Mouse (Mus musculus): ENCODE results near the gene Olfr522.
"Not testable (repeated sequence)": the region's sequence is repeated elsewhere in the genome, so short reads cannot be mapped to it uniquely, and the experiment has no call there.

GRCm38 (mm10) chr7:140134033-140134432 lies 30.5 kb downstream of the Olfr522 start:
- TF ChIP-seq EP300 (optimal IDR thresholded peaks at IDR 0.05); CTCF (IDR thresholded peaks at IDR 0.05; ENCODE audit: low read depth): not testable (repeated sequence)
